Mouse (Mus musculus) adrenal gland, adult 10 weeks (tissue): ENCODE results near the gene Pih1d2. TPM values are rescaled to one million over a fixed set of nuclear protein-coding genes. Genes with fewer than 3 reads are reported as not detected.

ENCODE experiments used
- polyA plus RNA-seq: library from polyadenylated mRNA; stranded (reverse); fragments of 350-450 nt; fragmentation: Illumina TruSeq; extraction: RNeasy Lipid Tissue Mini Kit (QIAGEN cat#74804); gene quantifications from one replicate; pipeline ENCODE4 v1.2.3, GENCODE M21; 2014; ENCODE audit warnings: low read depth, low replicate concordance

The Pih1d2 gene
- polyA plus RNA-seq = 6.1 TPM

GRCm38 (mm10) chr9:50616766-50617603, at the start of gene Pih1d2, which contains the start of gene Nkapd1:
TSS of gene Pih1d2 (plus strand) at chr9:50617321.
TSS of gene Nkapd1 (minus strand) at chr9:50617464.

GRCm38 (mm10) chr9:50603189-50603997, 13.7 kb upstream of the Pih1d2 start, which contains the start of the genes Sdhd and Timm8b:
TSS of gene Sdhd (minus strand) at chr9:50603812.
TSS of gene Timm8b (plus strand) at chr9:50603910.

DNA sequence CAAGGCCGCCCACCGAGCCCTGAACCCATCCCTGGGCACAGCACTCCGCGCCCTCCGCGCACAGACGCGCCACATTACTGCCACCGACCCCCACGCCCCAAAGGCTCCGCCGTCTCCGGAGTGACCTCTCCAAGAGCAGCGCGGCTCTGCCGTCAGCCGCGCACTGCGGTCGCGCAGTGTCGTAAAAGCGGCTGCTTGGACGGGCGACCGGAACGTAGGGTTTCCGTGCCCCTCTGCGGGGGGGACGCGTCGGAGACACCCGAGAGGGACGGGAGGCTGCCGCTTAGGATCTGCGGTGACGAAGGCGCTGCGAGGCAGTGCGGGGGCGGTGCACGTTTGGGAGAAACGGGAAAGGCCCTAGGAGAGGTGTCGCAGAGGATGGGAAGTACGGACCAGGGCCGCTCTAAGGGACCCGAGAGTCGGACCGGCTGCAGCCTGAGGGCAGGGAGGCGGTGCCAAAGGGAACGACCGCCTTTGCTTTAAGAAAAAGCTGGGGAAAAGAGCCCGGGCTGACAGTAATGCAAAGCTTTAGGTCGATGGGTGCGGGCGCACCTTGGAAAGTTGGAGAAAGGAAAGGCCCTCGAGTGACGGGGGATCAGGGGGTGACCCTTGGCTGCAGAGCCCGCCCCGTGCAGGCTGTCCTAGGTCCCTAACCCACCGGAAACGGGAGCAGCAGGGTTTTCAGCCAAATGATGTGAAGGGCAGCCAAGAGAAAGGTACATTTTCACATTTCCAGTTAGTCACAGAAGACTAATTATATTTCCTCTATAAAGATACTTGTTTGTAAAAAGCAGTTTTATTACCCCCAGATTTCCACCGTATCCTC, 42.5 kb downstream of the Pih1d2 start, which contains the start of gene Dlat:
Dlat (minus strand) TSS at position 389 of the 826 bp plus-strand sequence.

Other genes starting within 250 kb of the Pih1d2 start
- 0.47 TPM for gene Plet1, start 122.8 kb upstream of the Pih1d2 start, polyA plus RNA-seq
- 169 TPM for gene Pts, start 88.6 kb upstream of the Pih1d2 start, polyA plus RNA-seq
- gene Il18, start 62.5 kb upstream of the Pih1d2 start, polyA plus RNA-seq = 18.4 TPM
- gene Bco2, start 62.1 kb upstream of the Pih1d2 start, polyA plus RNA-seq = 0.52 TPM
- not detected for gene Tex12, start 56.0 kb upstream of the Pih1d2 start, polyA plus RNA-seq
- 192 TPM for gene Sdhd, start 13.5 kb upstream of the Pih1d2 start, polyA plus RNA-seq
- gene Timm8b, start 13.4 kb upstream of the Pih1d2 start, polyA plus RNA-seq = 132 TPM
- 107 TPM for gene Nkapd1, start 143 bp downstream of the Pih1d2 start, polyA plus RNA-seq
- gene Dlat, start 42.5 kb downstream of the Pih1d2 start, polyA plus RNA-seq = 128 TPM
- 10.2 TPM for gene Dixdc1, start 122.2 kb downstream of the Pih1d2 start, polyA plus RNA-seq
- 18.0 TPM for gene 2310030G06Rik, start 129.2 kb downstream of the Pih1d2 start, polyA plus RNA-seq
- gene Cryab, start 134.0 kb downstream of the Pih1d2 start, polyA plus RNA-seq = 7.9 TPM
- gene Hspb2, start 135.0 kb downstream of the Pih1d2 start, polyA plus RNA-seq = not detected
- gene Fdxacb1, start 150.9 kb downstream of the Pih1d2 start, polyA plus RNA-seq = 6.4 TPM
- 10.5 TPM for gene Alg9, start 157.7 kb downstream of the Pih1d2 start, polyA plus RNA-seq
- 140 TPM for gene 1110032A03Rik, start 158.2 kb downstream of the Pih1d2 start, polyA plus RNA-seq
- gene Ppp2r1b, start 228.0 kb downstream of the Pih1d2 start, polyA plus RNA-seq = 46.8 TPM